Mouse (Mus musculus) left cerebral cortex, adult 2 months (tissue): ENCODE measurements around the gene Zfp768. TPM values are rescaled to one million over a fixed set of nuclear protein-coding genes. Genes with fewer than 3 reads are reported as not detected.
A peak's percentile ranks its signal among the peaks of the same experiment; 100 is the strongest.
"Not testable (repeated sequence)": the region's sequence is repeated elsewhere in the genome, so short reads cannot be mapped to it uniquely, and the experiment has no call there.

Experiments used
- DNase-seq, 2 experiments: peaks; one replicate each; pipeline ENCODE4 v3.0.0; 2021 to 2022; ENCODE audit warnings: low spot score in 2 of 2, mixed read lengths in 1 of 2; ENCODE audit errors: extremely low spot score in 1 of 2
- H3K27ac ChIP-seq: fragments of 200-600 bp; 2 replicates; pipeline ENCODE4 v1.8.1; 2022
- H3K4me3 ChIP-seq: fragments of 200-600 bp; 2 replicates; pipeline ENCODE4 v1.8.1; 2022
- CTCF ChIP-seq: fragments of 200-600 bp; IDR thresholded peaks from 2 replicates; pipeline ENCODE4 v1.8.1; 2022; ENCODE audit warnings: antibody characterized with exemption, mild to moderate bottlenecking, moderate library complexity
- intact Hi-C: fragments of 180-260 bp; cut with DNase I; formaldehyde crosslinking; loops from one replicate; pipeline ENCODE4 v1.15.1; 2025
- long read RNA-seq, 2 experiments: library from polyadenylated mRNA; stranded (forward); transcript quantifications; one replicate each; pipeline ENCODE4 v2.0.0; 2021; ENCODE audit warnings: borderline mapping rate in 2 of 2
- total RNA-seq, 2 experiments: library from RNA; stranded (reverse); gene quantifications; 2 replicates each; pipeline ENCODE4 v1.2.3; 2021

The Zfp768 gene
- total RNA-seq, result 10 to 100 TPM; 13.4 to 14.3 TPM
- long read RNA-seq, experiment 1, transcript Zfp768-201 (2 exons, 2,356 nt), result major isoform, 8 of 8 reads
- long read RNA-seq, experiment 1, partial matches to known transcripts, result 0 of 8 reads
- long read RNA-seq, experiment 1, other reads (novel, unspliced or antisense), result 0 of 8 reads
- long read RNA-seq, experiment 2, transcript Zfp768-201 (2 exons, 2,356 nt), result major isoform, 10 of 10 reads
- long read RNA-seq, experiment 2, partial matches to known transcripts, result 0 of 10 reads
- long read RNA-seq, experiment 2, other reads (novel, unspliced or antisense), result 0 of 10 reads

DNA sequence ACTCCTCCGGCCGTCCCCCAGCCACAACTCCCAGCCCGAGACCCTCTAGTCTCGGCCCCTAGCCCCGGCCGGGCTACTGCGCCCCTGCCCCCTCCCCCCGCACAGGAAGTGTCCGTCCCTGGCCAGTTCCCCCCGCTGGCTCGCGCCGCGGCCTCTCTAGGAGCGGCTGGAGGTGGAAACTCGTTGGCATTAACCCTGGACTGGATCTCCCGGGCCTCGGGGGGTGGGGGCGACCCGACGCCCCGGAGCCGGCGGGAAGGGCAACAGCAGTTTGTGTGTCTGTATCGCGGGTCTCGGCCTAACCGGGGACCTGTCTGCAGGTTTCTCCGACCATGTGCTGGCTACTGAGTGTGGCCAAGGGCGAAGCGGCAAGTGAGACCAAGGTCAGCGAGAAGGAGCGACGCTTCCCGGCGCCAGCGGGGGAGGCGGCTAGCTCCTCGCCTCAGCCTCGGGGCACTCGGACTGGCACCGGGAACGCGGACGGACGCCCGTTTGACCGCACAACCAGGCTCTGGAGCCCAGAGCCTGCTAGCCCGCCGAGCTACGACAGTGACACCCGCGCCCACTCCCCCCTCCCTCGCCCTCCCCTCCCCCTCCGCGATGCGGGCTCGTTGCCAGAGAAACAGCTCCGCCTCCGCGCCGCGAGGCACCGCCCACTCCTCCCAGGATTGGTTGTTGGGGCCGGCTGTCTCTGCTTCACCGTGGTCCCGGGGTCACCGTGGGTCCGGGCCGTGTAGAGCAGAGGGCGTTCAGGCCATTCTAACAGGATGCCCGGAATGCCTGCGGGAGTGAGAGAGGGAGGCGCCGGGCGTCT, at the start of gene Zfp768:
TSS of gene Zfp768 (minus strand) at position 78 of the 814 bp plus-strand sequence.
- Histone ChIP-seq H3K4me3 (peak within 1 kb of the TSS; percentile 88), H3K27ac (peak within 1 kb of the TSS; percentile 98)
- intact Hi-C loops, result loop anchor here (2.0 to 5.0 kb wide), 4 partner anchors 37 to 292 kb away; partner anchors contain the start of gene Sephs2
- peak; percentile 85 to 86 for DNase-seq
- no peak for TF ChIP-seq CTCF

DNA sequence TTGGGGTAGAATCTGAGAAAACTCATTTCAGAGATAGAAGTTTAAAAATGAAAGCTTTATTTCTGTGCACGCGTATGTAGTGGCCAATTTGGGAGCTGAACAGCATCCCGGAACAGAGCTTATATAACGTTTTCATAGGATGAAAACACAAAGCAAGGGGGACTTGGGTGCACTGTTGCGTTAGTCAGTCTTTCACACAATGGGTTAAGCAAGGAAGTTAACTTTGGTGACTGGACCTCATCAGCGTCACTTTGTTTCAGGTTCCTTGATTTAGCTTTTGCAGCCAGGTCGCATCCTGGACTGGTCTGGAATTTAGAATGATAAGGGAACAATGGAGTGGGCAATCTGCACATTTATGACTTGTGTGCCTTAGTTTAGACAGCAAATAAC, 48.5 kb upstream of the Zfp768 start:
- Histone ChIP-seq H3K4me3 (peak overlapping the region; percentile 81), H3K27ac (peak overlapping the region; percentile 97)
- intact Hi-C loops, result loop anchor here (2.0 kb wide), 1 partner anchor 77 kb away; no protein-coding TSS in a partner anchor
- TF ChIP-seq CTCF, result no peak
- DNase-seq, result no peak

DNA sequence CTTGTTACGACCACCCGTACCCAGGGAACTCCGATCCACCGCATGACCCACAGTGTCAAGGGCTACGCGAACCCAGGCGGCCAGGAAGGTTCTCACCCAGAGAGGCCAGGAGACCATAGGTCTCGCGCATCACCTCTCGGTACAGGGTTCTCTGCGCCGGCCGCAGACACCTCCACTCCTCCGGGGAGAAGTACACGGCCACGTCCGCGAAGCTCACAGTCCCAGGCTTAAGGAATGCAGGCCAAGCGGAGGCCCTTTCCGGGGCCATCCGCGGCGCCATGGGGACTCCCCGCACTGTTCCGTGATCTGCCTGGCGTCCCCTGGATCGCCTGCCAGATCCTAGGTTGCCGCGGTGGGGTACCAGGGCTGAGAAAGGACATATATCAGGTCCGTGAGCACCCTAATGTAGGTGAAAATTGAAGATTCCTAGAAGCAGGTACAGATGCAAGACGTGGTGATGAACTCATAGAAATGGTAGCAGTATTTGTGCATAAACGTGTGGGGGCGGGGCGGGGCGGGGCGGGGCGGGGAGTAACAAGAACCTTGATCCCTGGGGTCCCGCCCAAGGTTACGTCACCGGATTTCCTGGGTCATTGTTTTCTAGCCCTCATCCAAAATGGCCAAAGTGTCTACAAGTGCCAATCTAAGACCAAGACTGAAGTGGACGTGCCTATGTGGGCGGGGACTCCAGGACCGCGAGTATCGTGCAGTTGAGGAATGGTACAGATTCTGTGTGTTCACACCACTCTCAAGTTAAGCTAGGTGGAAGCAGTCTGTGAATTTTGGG, 48.0 kb upstream of the Zfp768 start, which contains the start of gene E430018J23Rik:
TSS of gene E430018J23Rik (minus strand) at position 473 of the 787 bp plus-strand sequence.
- Histone ChIP-seq H3K27ac (peak within 1 kb of the TSS; percentile 97), H3K4me3 (peak within 1 kb of the TSS; percentile 81)
- intact Hi-C loops, result loop anchor here (2.0 kb wide), 1 partner anchor 77 kb away; no protein-coding TSS in a partner anchor
- DNase-seq, result peak; percentile 90 to 93
- TF ChIP-seq CTCF, result no peak

DNA sequence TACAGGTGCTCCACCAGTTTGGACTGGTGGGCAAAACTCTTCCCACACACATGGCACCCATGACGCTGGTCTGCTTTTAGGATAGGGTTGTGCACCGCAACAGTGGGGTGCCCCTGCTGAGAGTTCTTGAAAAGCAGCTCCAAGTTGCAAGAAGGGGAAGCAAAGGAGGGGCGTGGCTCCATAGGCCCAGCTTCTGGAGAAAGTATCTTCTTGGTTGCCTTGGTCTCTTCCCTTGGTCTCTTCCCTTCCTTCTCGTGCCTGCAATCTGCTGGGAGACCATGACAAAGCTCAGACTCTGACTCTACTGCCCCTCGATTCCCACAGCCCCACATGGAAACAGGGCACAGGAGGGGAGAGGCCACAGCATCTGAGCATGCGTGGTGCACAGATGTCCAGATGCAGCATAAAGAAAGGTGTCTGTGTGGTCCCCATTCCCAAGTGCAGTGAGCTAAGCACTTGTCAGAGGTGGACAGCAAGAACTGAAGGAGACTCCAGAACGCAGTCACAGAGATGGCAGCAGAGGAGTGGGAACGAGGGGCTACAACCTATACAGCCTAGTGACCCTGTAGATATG, 46.9 kb upstream of the Zfp768 start:
- intact Hi-C loops, result loop anchor here (2.0 kb wide), 1 partner anchor 78 kb away; no protein-coding TSS in a partner anchor
- DNase-seq, result no peak
- no peak for TF ChIP-seq CTCF
- Histone ChIP-seq H3K27ac (no peak overlapping the region; the same call in 1 of the 2 replicates), H3K4me3 (peak overlapping the region; percentile 81)

DNA sequence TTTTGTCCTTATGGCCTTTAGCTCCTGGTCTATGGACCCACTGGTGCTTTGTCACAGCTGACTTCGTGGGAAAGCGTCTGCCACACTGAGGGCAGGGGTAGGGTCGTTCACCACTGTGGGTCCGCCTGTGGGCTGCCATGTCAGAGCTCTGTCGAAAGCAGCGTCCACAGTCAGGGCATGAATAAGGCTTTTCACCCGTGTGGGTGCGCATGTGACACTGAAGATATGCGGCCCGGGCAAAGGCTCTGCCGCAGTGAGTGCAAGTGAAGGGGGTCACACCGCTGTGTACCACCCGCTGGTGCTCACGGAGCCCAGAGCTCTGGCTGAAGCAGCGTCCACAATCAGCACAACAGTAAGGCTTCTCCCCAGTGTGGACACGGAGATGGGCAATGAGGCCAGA, 46.1 kb upstream of the Zfp768 start:
- Histone ChIP-seq H3K4me3 (no peak overlapping the region), H3K27ac (no peak overlapping the region)
- no peak for DNase-seq
- TF ChIP-seq CTCF, result no peak
- intact Hi-C loops, result no loop called here

DNA sequence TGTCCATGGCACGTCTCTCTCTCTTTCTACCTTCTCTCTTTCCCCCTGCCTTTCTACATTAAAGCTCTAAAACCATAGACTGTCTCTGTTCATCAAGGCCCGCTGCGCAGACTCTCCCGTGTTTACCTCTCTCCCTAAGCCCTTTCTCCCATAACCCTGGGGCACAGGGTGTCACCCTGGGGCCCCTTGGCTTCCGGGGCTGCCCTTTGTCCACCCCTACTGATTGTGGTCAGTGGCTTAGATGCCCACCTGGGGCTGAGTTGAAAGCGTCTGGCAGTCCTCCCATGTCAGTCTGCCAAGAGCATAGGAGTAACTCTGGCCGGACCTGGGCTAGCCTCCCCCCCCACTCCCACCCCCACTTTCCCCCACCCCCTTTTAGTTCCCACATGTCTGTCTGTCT, 44.9 kb upstream of the Zfp768 start:
- no peak overlapping the region for H3K27ac ChIP-seq
- intact Hi-C loops, result no loop called here
- H3K4me3 ChIP-seq, result no peak overlapping the region
- TF ChIP-seq CTCF, result no peak
- DNase-seq, result no peak

DNA sequence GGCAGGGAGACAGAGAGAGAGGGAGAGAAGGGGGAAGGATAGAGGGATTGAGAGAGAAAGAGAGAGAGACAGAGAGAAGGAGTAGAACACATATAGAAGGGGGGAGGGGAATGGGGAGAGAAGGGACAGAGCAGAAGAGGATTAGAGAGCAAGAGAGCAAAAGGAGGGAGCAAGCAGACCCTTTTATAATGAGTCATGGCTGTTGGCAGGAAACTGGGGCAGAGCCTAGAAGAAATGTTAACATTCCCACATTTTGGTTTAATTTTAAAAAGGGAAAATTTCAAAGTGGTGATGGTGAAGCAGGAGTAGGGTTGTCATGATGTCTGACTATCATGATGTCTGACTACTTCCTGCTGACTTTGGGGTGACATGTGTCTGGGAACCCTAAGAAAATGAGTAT, 42.8 kb upstream of the Zfp768 start:
- H3K4me3 ChIP-seq, DNase-seq, H3K27ac ChIP-seq, intact Hi-C loops: not testable (repeated sequence)

DNA sequence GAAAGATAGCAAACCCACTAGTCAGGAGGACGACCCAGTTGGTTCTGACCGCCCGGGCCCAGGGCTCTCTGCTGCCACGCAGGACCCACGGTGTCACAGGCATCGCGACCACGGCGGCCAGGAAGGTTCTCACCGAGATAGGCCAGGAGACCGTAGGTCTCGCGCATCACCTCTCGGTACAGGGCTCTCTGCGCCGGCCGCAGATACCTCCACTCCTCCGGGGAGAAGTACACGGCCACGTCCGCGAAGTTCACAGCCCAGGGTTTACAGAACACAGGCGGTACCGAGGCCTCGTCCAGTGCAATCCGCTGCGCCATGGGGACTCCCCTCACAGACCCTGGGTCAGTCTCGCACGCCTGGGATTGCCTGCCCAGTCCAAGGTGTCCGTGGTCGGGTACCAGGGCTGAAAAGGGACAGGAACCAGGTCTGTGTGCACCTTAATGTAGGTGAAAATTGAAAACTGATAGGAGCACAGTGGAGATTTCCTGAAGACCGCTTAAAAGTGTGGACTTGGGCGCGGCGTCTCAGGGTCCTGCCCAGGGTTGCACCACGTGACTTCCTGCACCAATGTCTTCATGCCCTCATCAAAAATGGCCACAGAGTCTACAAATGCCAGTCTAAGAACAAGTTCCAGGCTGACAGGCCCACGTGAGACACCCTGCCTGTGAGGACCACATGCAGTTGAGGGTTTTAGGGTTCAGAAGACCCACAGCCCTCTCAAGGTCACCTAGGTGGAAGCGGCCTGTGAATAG, 41.4 kb upstream of the Zfp768 start, which contains the start of gene 9130019O22Rik:
TSS of gene 9130019O22Rik (minus strand) at position 526 of the 752 bp plus-strand sequence.
- intact Hi-C loops, result loop anchor here (1.0 kb wide), 1 partner anchor 11 kb away; the partner anchor contains the start of gene Zfp747
- Histone ChIP-seq H3K4me3 (peak within 1 kb of the TSS; percentile 64), H3K27ac (peak within 1 kb of the TSS; percentile 55)
- no peak for TF ChIP-seq CTCF
- peak; percentile 87 to 89 for DNase-seq

DNA sequence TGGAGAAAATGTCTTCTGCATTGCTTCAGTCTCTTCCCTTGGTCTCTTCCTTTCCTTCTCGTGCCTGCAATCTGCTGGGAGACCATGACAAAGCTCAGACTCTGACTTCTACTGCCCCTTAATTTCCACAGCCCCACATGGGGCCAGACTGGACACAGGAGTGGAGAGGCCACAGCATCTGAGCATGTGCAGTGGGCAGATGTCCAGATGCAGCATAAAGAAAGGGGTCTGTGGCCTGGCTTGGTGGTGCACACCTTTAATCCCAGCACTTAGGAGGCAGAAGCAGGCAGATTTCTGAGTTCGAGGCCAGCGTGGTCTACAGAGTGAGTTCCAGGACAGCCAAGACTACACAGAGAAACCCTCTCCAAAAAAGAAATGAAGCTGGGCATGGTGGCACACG, 40.2 kb upstream of the Zfp768 start:
- H3K4me3 ChIP-seq, H3K27ac ChIP-seq, DNase-seq, intact Hi-C loops: not testable (repeated sequence)

DNA sequence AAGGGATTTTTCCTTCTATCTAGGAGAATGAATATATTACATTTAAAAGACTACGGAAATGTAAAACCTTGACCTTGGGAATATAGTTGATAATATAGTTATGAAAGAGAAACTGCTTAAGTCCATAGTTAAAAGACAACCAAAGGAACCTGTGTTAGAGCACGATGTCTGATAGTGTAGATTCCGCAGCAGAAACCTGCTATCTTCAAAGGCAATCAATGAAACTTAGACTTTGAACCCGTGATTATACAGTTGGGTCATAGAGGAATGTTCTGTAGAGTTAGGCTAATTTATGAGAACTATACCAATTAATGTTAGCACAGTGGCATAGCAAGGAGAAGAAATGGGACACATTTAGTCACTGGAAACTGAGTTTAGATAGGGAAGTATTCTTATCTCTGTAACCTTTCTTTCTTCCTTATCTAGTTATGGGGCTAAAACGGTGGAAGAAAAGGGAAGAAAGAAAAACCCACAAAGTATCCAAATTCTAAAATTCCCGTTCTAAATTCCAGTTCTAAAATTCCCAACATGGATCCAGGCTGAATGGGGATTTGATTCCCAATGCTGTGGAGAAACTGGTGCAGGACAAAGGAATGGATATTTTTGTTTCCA, 33.0 kb upstream of the Zfp768 start:
- Histone ChIP-seq H3K27ac (no peak overlapping the region), H3K4me3 (no peak overlapping the region)
- no peak for DNase-seq
- TF ChIP-seq CTCF, result no peak
- intact Hi-C loops, result loop anchor here (5.0 kb wide), 1 partner anchor 129 kb away; no protein-coding TSS in a partner anchor
